Mouse (Mus musculus): ENCODE data around the gene Cebpa. TPM values are rescaled to one million over a fixed set of nuclear protein-coding genes. Genes with fewer than 3 reads are reported as not detected.

Cebpa gene
- polyA plus RNA-seq, 1 experiment from 2014 or later, result 3.0 TPM

GRCm38 (mm10) chr7:35131601-35132000, 12.5 kb downstream of the Cebpa start:
- no peak for ATAC-seq (ENCODE audit: insufficient number of reproducible peaks, insufficient read depth, low FRiP score, low TSS enrichment)
- no peak overlapping the region for H3K4me2 ChIP-seq (replicated peaks)
- H3K4me3 ChIP-seq, result no peak overlapping the region
- no peak overlapping the region for H3K27ac ChIP-seq
- H3K4me1 ChIP-seq, result peaks cover 5% of the 10 kb centered on the region; the same call in 1 of the 2 replicates
- H3K27me3 ChIP-seq, result no peaks in the 10 kb centered on the region
- H3K9ac ChIP-seq, result no peak overlapping the region
- no peaks in the 10 kb centered on the region for H3K36me3 ChIP-seq
- 95% methylated on average over 9 of the region's 9 CpGs for WGBS
- no peaks in the 10 kb centered on the region for H3K9me3 ChIP-seq

DNA sequence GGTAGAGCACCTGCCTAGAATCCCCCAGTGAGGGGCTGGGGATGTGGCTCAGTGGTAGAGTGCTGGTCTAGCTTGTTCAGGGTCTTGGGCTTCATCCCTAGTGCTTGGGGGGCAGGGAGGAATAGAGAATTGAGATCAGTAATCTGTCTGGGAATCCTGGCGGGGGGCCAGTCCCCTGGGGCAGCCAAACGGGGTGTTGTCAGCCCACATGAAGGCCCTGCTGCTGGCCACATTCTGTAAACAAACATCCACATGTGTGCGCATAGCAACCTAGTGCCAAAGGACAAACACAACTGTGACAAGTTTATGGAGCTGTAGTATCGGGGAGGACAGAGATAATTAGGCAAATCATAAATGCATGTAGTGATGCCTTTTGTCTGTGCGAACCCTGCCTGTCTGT, 15.5 kb downstream of the Cebpa start:
- H3K36me3 ChIP-seq, result no peaks in the 10 kb centered on the region
- H3K4me3 ChIP-seq, result no peak overlapping the region
- H3K27ac ChIP-seq, result no peak overlapping the region
- no peak for ATAC-seq (ENCODE audit: insufficient number of reproducible peaks, insufficient read depth, low FRiP score, low TSS enrichment)
- H3K4me1 ChIP-seq, result peaks cover 5% of the 10 kb centered on the region; the same call in 1 of the 2 replicates
- H3K9me3 ChIP-seq, result no peaks in the 10 kb centered on the region
- no peak overlapping the region for H3K4me2 ChIP-seq (replicated peaks)
- no peak overlapping the region for H3K9ac ChIP-seq
- H3K27me3 ChIP-seq, result no peaks in the 10 kb centered on the region
- WGBS, result 32% methylated on average over 5 of the region's 5 CpGs

GRCm38 (mm10) chr7:35137524-35137923, 18.4 kb downstream of the Cebpa start:
- no peak for ATAC-seq (ENCODE audit: insufficient number of reproducible peaks, insufficient read depth, low FRiP score, low TSS enrichment)
- Histone ChIP-seq H3K27me3 (no peaks in the 10 kb centered on the region), H3K4me1 (peaks cover 15% of the 10 kb centered on the region; the same call in 1 of the 2 replicates), H3K27ac (no peak overlapping the region), H3K4me3 (no peak overlapping the region), H3K4me2 (replicated peaks) (no peak overlapping the region), H3K9ac (no peak overlapping the region), H3K9me3 (no peaks in the 10 kb centered on the region), H3K36me3 (no peaks in the 10 kb centered on the region)
- 74% methylated on average over 1 of the region's 1 CpGs for WGBS

DNA sequence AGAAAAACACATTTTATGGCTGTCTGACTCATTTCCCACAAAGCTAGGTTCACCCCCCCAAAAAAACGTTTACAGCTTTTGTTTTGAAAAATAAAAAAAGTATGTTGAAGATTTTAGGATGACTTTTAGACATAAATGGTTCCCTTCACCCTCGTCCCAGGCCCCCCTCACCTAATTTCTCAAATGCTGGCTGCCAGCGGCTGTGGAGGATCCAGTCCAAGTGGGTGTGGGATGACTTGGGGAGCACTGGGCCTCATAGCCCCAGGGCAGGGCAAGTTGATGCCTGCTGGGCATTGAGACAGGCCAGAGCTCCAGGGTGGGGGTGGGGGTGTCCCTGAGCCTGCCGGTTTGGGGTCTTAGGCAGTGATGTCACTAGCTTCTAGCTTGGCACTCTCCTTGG, 19.4 kb downstream of the Cebpa start:
- Histone ChIP-seq H3K27me3 (no peaks in the 10 kb centered on the region), H3K27ac (no peak overlapping the region), H3K4me3 (no peak overlapping the region), H3K4me1 (peaks cover 15% of the 10 kb centered on the region; the same call in 1 of the 2 replicates), H3K4me2 (replicated peaks) (no peak overlapping the region), H3K9me3 (no peaks in the 10 kb centered on the region), H3K9ac (no peak overlapping the region), H3K36me3 (no peaks in the 10 kb centered on the region)
- no peak for ATAC-seq (ENCODE audit: insufficient number of reproducible peaks, insufficient read depth, low FRiP score, low TSS enrichment)
- 51% methylated on average over 4 of the region's 4 CpGs for WGBS

- Histone ChIP-seq H3K27me3 (no peaks in the 10 kb centered on the region), H3K27ac (no peak overlapping the region), H3K4me1 (peaks cover 14% of the 10 kb centered on the region; the same call in 1 of the 2 replicates), H3K9me3 (no peaks in the 10 kb centered on the region), H3K4me2 (replicated peaks) (no peak overlapping the region), H3K4me3 (no peak overlapping the region), H3K36me3 (no peaks in the 10 kb centered on the region), H3K9ac (no peak overlapping the region)
- WGBS, result 82% methylated on average over 5 of the region's 5 CpGs
- no peak for ATAC-seq (ENCODE audit: insufficient number of reproducible peaks, insufficient read depth, low FRiP score, low TSS enrichment)
These were observed 20.8 kb downstream of the Cebpa start for GRCm38 (mm10) chr7:35139880-35140279.

- no peak for ATAC-seq (ENCODE audit: insufficient number of reproducible peaks, insufficient read depth, low FRiP score, low TSS enrichment)
- 59% methylated on average over 5 of the region's 5 CpGs for WGBS
- Histone ChIP-seq H3K27me3 (no peaks in the 10 kb centered on the region), H3K4me3 (no peak overlapping the region), H3K9me3 (no peaks in the 10 kb centered on the region), H3K4me2 (replicated peaks) (no peak overlapping the region), H3K9ac (no peak overlapping the region), H3K36me3 (no peaks in the 10 kb centered on the region), H3K27ac (no peak overlapping the region), H3K4me1 (0 out of 2 replicates have a peak, but pooled peaks cover 10% of the 10 kb centered on the region)
These were observed 22.4 kb downstream of the Cebpa start for GRCm38 (mm10) chr7:35141519-35141918.

DNA sequence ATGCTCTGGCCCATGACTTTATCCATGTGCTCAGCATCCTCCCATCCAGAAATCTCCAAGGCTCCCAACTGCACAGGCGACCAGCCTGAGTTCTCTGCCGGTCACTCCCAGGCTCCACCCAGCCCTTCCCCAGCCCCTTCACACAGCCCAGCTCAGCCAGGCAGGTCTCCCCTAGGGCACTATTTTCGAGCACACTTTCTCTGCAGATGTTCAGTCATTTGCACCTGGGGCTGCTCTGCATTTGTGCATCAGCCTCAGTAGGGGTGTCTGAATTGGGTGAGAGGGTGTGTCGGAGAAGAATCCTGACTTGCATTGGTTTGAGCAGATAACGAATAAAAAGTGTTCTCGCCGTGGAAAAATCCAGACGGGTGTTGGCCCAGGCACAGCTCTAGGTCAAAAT, 23.4 kb downstream of the Cebpa start:
- Histone ChIP-seq H3K27ac (no peak overlapping the region), H3K4me2 (replicated peaks) (no peak overlapping the region), H3K4me1 (0 out of 2 replicates have a peak, but pooled peaks cover 10% of the 10 kb centered on the region), H3K9ac (no peak overlapping the region), H3K4me3 (no peak overlapping the region), H3K36me3 (no peaks in the 10 kb centered on the region), H3K27me3 (no peaks in the 10 kb centered on the region), H3K9me3 (no peaks in the 10 kb centered on the region)
- 66% methylated on average over 8 of the region's 8 CpGs for WGBS
- ATAC-seq (ENCODE audit: insufficient number of reproducible peaks, insufficient read depth, low FRiP score, low TSS enrichment), result no peak

- WGBS, result 49% methylated on average over 6 of the region's 6 CpGs
- Histone ChIP-seq H3K27ac (no peak overlapping the region), H3K27me3 (no peaks in the 10 kb centered on the region), H3K4me2 (replicated peaks) (no peak overlapping the region), H3K9ac (no peak overlapping the region), H3K4me1 (0 out of 2 replicates have a peak, but pooled peaks cover 10% of the 10 kb centered on the region), H3K4me3 (no peak overlapping the region), H3K9me3 (no peaks in the 10 kb centered on the region), H3K36me3 (no peaks in the 10 kb centered on the region)
- no peak for ATAC-seq (ENCODE audit: insufficient number of reproducible peaks, insufficient read depth, low FRiP score, low TSS enrichment)
These were observed 24.9 kb downstream of the Cebpa start for GRCm38 (mm10) chr7:35143864-35144618.

GRCm38 (mm10) chr7:35145068-35145467, 26.0 kb downstream of the Cebpa start:
- Histone ChIP-seq H3K4me2 (replicated peaks) (no peak overlapping the region), H3K27me3 (no peaks in the 10 kb centered on the region), H3K4me1 (0 out of 2 replicates have a peak, but pooled peaks cover 10% of the 10 kb centered on the region), H3K9me3 (no peaks in the 10 kb centered on the region), H3K27ac (no peak overlapping the region), H3K36me3 (no peaks in the 10 kb centered on the region), H3K9ac (no peak overlapping the region), H3K4me3 (no peak overlapping the region)
- ATAC-seq (ENCODE audit: insufficient number of reproducible peaks, insufficient read depth, low FRiP score, low TSS enrichment), result no peak
- WGBS, result 76% methylated on average over 9 of the region's 9 CpGs

- no peak overlapping the region for H3K27ac ChIP-seq
- WGBS, result 76% methylated on average over 10 of the region's 10 CpGs
- 0 out of 2 replicates have a peak, but pooled peaks cover 5% of the 10 kb centered on the region for H3K4me1 ChIP-seq
- H3K4me3 ChIP-seq, result no peak overlapping the region
- no peak overlapping the region for H3K4me2 ChIP-seq (replicated peaks)
- no peaks in the 10 kb centered on the region for H3K27me3 ChIP-seq
- no peak for ATAC-seq (ENCODE audit: insufficient number of reproducible peaks, insufficient read depth, low FRiP score, low TSS enrichment)
- H3K9ac ChIP-seq, result no peak overlapping the region
- H3K9me3 ChIP-seq, result no peaks in the 10 kb centered on the region
- H3K36me3 ChIP-seq, result no peaks in the 10 kb centered on the region
These were observed 27.2 kb downstream of the Cebpa start for GRCm38 (mm10) chr7:35146269-35146668.

- ATAC-seq (ENCODE audit: insufficient number of reproducible peaks, insufficient read depth, low FRiP score, low TSS enrichment), result no peak
- H3K9ac ChIP-seq, result no peak overlapping the region
- 47% methylated on average over 15 of the region's 15 CpGs for WGBS
- H3K27me3 ChIP-seq, result no peaks in the 10 kb centered on the region
- no peak overlapping the region for H3K4me2 ChIP-seq (replicated peaks)
- H3K4me3 ChIP-seq, result no peak overlapping the region
- no peaks in the 10 kb centered on the region for H3K9me3 ChIP-seq
- no peak overlapping the region for H3K27ac ChIP-seq
- no peaks in the 10 kb centered on the region for H3K4me1 ChIP-seq
- H3K36me3 ChIP-seq, result no peaks in the 10 kb centered on the region
These were observed 30.7 kb downstream of the Cebpa start for GRCm38 (mm10) chr7:35149616-35150433.

DNA sequence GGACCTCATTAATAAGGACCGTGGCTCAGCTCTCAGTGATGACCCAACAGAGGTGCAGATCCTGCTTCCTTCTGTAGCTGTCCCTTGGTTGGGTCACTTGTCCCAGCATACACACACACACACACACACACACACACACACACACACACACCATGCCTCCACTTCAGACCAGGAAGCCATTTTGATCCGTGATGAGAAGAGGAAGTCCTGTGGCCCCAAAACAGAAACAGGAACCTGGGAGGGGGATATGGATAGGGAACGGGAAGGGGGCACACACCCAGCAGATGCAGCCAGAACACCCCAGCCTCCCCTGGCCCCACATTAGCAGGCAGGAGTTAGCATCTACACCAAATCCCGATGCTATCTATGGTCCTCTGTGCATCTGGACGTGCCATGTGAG, 31.8 kb downstream of the Cebpa start:
- H3K27ac ChIP-seq, result no peak overlapping the region
- H3K9me3 ChIP-seq, result no peaks in the 10 kb centered on the region
- no peak for ATAC-seq (ENCODE audit: insufficient number of reproducible peaks, insufficient read depth, low FRiP score, low TSS enrichment)
- no peak overlapping the region for H3K9ac ChIP-seq
- no peaks in the 10 kb centered on the region for H3K27me3 ChIP-seq
- H3K4me3 ChIP-seq, result no peak overlapping the region
- 73% methylated on average over 5 of the region's 5 CpGs for WGBS
- H3K4me2 ChIP-seq (replicated peaks), result no peak overlapping the region
- H3K4me1 ChIP-seq, result no peaks in the 10 kb centered on the region
- H3K36me3 ChIP-seq, result no peaks in the 10 kb centered on the region

Data from embryonic facial prominence, embryonic 12.5 days (tissue).